Mouse (Mus musculus): Measurements from ENCODE around the gene Bricd5.

Gene Bricd5

DNA sequence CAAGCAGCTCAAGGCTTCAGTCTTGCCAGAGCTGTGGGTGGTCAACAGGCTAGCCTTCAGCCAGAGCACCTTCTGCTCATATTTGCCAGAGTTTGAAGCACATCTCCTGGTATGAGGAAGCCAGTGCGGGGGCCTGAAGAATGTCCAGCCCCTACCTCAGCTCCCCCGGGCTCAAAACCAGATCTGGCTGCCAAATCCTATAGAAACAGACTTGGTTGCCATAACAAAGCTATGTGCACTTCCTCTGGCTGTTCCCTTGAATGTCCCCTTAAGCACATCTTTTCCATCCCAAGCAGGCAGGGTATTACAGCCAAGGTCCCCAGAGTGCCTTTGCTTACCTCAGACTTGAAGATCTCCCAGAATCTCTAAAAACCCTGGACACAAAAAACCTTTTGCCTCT, 51.0 kb downstream of the Bricd5 start:
- DNase-seq (ENCODE audit: low read depth, low spot score), result no peak

All from c-Kit-negative CD71-positive TER-119-positive erythroid progenitor cells, embryonic 14.5 days (primary cell).